In genomic region chr6:38737763-38738162, GRCm38 (mm10) we compare ENCODE assay signal across 14 mouse cellular contexts.
DNase-seq lines count a peak whose midpoint lies in the region; ATAC-seq and TF ChIP-seq lines count a peak whose summit lies in the region.
"Had no signal": no experiment of that assay in that cellular context is flagged by ENCODE, and none has a peak within 500 bp of the region (broad histone marks: within the 10 kb centered on the region; RNA-seq: fewer than 3 reads in every experiment).

No protein-coding gene starts in this region.

- no peak overlapping the region for H3K27ac ChIP-seq in cerebellum, adult 2 months (ENCODE audit: insufficient read depth, low read length)
- no peak overlapping the region for H3K27ac ChIP-seq in kidney, postnatal 0 days
- no peak overlapping the region for H3K27ac ChIP-seq in kidney, embryonic 15.5 days
- no peak overlapping the region for H3K27ac ChIP-seq in spleen, adult 2 months (ENCODE audit: insufficient read depth, low read length)
- no peak overlapping the region for H3K27ac ChIP-seq in limb, embryonic 10.5 days
- H3K27ac ChIP-seq: hindbrain, embryonic 10.5 days had no signal

- no peak for DNase-seq in cerebellum, adult 2 months
- DNase-seq in cerebellum, postnatal 4 days (ENCODE audit: low spot score in 2 of 2) = no peak
- peak; percentile 15 for DNase-seq in kidney, postnatal 0 days (ENCODE audit: low spot score)
- DNase-seq in spleen, adult 2 months (ENCODE audit: low read depth in 1 of 2, low spot score in 2 of 2) = peak in 1 of 2 experiments; percentile 53
- DNase-seq in spleen, postnatal 4 days (ENCODE audit: low spot score in 2 of 2) = no peak
- DNase-seq in splenic B cell, adult 2 months (ENCODE audit: low read depth, low spot score) = peak; percentile 73
- no peak for DNase-seq in limb, embryonic 10.5 days (ENCODE audit: low spot score)
- DNase-seq: adrenal gland, postnatal 10 days; cerebellum, postnatal 36 days; left cerebral cortex, postnatal 4 days; thymus, postnatal 14 days had no signal

- H3K9ac ChIP-seq in kidney, postnatal 0 days (ENCODE audit: low read depth, low read length) = no peak overlapping the region
- no peak overlapping the region for H3K9ac ChIP-seq in kidney, embryonic 15.5 days

- no peaks in the 10 kb centered on the region; the same call in 1 of the 2 replicates for H3K4me1 ChIP-seq in cerebellum, adult 2 months (ENCODE audit: control insufficient read depth, insufficient read depth, low read length)
- H3K4me1 ChIP-seq in kidney, postnatal 0 days (replicated peaks; ENCODE audit: insufficient read depth, low read length) = no peaks in the 10 kb centered on the region
- H3K4me1 ChIP-seq in kidney, embryonic 15.5 days = no peaks in the 10 kb centered on the region
- no peaks in the 10 kb centered on the region for H3K4me1 ChIP-seq in spleen, adult 2 months (ENCODE audit: control insufficient read depth, insufficient read depth, insufficient read length)
- no peaks in the 10 kb centered on the region for H3K4me1 ChIP-seq in limb, embryonic 10.5 days

- no peak overlapping the region for H3K4me2 ChIP-seq in kidney, postnatal 0 days (ENCODE audit: low read length)
- H3K4me2 ChIP-seq in kidney, embryonic 15.5 days = no peak overlapping the region

- H3K9me3 ChIP-seq in kidney, postnatal 0 days (replicated peaks; ENCODE audit: low read length) = no peaks in the 10 kb centered on the region
- H3K9me3 ChIP-seq in kidney, embryonic 15.5 days (replicated peaks) = no peaks in the 10 kb centered on the region
- H3K9me3 ChIP-seq in limb, embryonic 10.5 days (replicated peaks) = no peaks in the 10 kb centered on the region
- H3K9me3 ChIP-seq: hindbrain, embryonic 10.5 days had no signal

- TF ChIP-seq POLR2A in cerebellum, adult 2 months (IDR thresholded peaks at IDR 0.05; ENCODE audit: borderline replicate concordance, insufficient read depth, low read length) = no peak
- no peak for TF ChIP-seq POLR2A in spleen, adult 2 months (IDR thresholded peaks at IDR 0.05; ENCODE audit: low read depth, low read length)

- peaks cover 38% of the 10 kb centered on the region for H3K36me3 ChIP-seq in kidney, postnatal 0 days (ENCODE audit: insufficient read depth, low read length)
- H3K36me3 ChIP-seq in kidney, embryonic 15.5 days = peaks cover 94% of the 10 kb centered on the region
- H3K36me3 ChIP-seq in spleen, adult 2 months (ENCODE audit: control insufficient read depth, insufficient read depth, low read length) = peaks cover under 1% of the 10 kb centered on the region; the same call in 1 of the 2 replicates
- H3K36me3 ChIP-seq in splenic B cell, adult 2 months (ENCODE audit: control insufficient read depth, insufficient read depth, low read length, poor library complexity, severe bottlenecking) = no peaks in the 10 kb centered on the region; the same call in 1 of the 2 replicates
- H3K36me3 ChIP-seq in limb, embryonic 10.5 days = peaks cover 96% of the 10 kb centered on the region

- no peak for ATAC-seq in kidney, postnatal 0 days (replicated peaks; ENCODE audit: low FRiP score, low read depth)
- no peak for ATAC-seq in kidney, embryonic 15.5 days (replicated peaks; ENCODE audit: low FRiP score)
- ATAC-seq: midbrain, embryonic 16.5 days had no signal

- 0 out of 2 replicates have a peak, but pooled peaks have one; percentile 4 for TF ChIP-seq CTCF in cerebellum, adult 2 months (IDR thresholded peaks at IDR 0.05; ENCODE audit: borderline replicate concordance, insufficient read depth, low read depth, low read length)
- TF ChIP-seq CTCF in kidney, postnatal 0 days (IDR thresholded peaks at IDR 0.05; ENCODE audit: low read depth) = peak; percentile 51
- peak; percentile 30; the same call in 1 of the 2 replicates for TF ChIP-seq CTCF in spleen, adult 2 months (IDR thresholded peaks at IDR 0.05; ENCODE audit: extremely low read depth, insufficient read depth, insufficient read length, insufficient replicate concordance)

- H3K4me3 ChIP-seq in cerebellum, adult 2 months (replicated peaks; ENCODE audit: insufficient read depth, low read depth, low read length) = no peak overlapping the region
- no peak overlapping the region for H3K4me3 ChIP-seq in kidney, postnatal 0 days (replicated peaks; ENCODE audit: low read depth, low read length)
- H3K4me3 ChIP-seq in kidney, embryonic 15.5 days (replicated peaks) = no peak overlapping the region
- no peak overlapping the region for H3K4me3 ChIP-seq in spleen, adult 2 months (ENCODE audit: extremely low read depth, insufficient read depth, insufficient read length)
- no peak overlapping the region for H3K4me3 ChIP-seq in limb, embryonic 10.5 days
- H3K4me3 ChIP-seq: hindbrain, embryonic 10.5 days had no signal

- WGBS in cerebellum, adult 2 months = 74% methylated on average over 2 of the region's 2 CpGs
- 67% methylated on average over 2 of the region's 2 CpGs for WGBS in kidney, postnatal 0 days
- WGBS in kidney, embryonic 15.5 days = 67% methylated on average over 2 of the region's 2 CpGs
- 69% methylated on average over 2 of the region's 2 CpGs for WGBS in spleen, adult 2 months
- 83% methylated on average over 2 of the region's 2 CpGs for WGBS in limb, embryonic 10.5 days

- H3K27me3 ChIP-seq in cerebellum, adult 2 months (ENCODE audit: control insufficient read depth, insufficient read depth, low read length) = no peaks in the 10 kb centered on the region
- H3K27me3 ChIP-seq in kidney, postnatal 0 days (ENCODE audit: insufficient read depth, low read length) = no peaks in the 10 kb centered on the region
- no peaks in the 10 kb centered on the region for H3K27me3 ChIP-seq in kidney, embryonic 15.5 days
- H3K27me3 ChIP-seq in spleen, adult 2 months (ENCODE audit: control insufficient read depth, insufficient read depth, low read length) = no peaks in the 10 kb centered on the region
- no peaks in the 10 kb centered on the region for H3K27me3 ChIP-seq in splenic B cell, adult 2 months (ENCODE audit: control insufficient read depth, insufficient read depth, low read length, poor library complexity, severe bottlenecking)
- H3K27me3 ChIP-seq in limb, embryonic 10.5 days (ENCODE audit: low read depth, poor library complexity, severe bottlenecking) = no peaks in the 10 kb centered on the region

Comparison
In these comparisons a context has a peak if more than half of its experiments do, and no peak if none do; other contexts are left out.
1. DNase-seq: peak in kidney, postnatal 0 days (single experiment) and splenic B cell, adult 2 months (single experiment); none in cerebellum, adult 2 months (0 of 2), cerebellum, postnatal 4 days (0 of 2), spleen, postnatal 4 days (0 of 2) and limb, embryonic 10.5 days (single experiment).
2. Peak in every context shown above with its lines, with median percentiles within 50 percentile points of each other: CTCF ChIP-seq.